Mouse (Mus musculus): ENCODE data around the gene Ccdc153. TPM values are rescaled to one million over a fixed set of nuclear protein-coding genes. Genes with fewer than 3 reads are reported as not detected.

Gene Ccdc153
- polyA plus RNA-seq, 1 experiment from 2014 or later: 2.8 TPM

- Histone ChIP-seq H3K27me3 (no peaks in the 10 kb centered on the region), H3K4me3 (no peak overlapping the region), H3K9me3 (no peaks in the 10 kb centered on the region), H3K27ac (no peak overlapping the region), H3K36me3 (no peaks in the 10 kb centered on the region), H3K9ac (no peak overlapping the region), H3K4me1 (peaks cover 5% of the 10 kb centered on the region; the same call in 1 of the 2 replicates), H3K4me2 (no peak overlapping the region)
- ATAC-seq (ENCODE audit: borderline replicate concordance, extremely low read depth, low FRiP score, low TSS enrichment): no peak
- WGBS: 78% methylated on average over 6 of the region's 6 CpGs
Observed at GRCm38 (mm10) chr9:44225993-44226392, 14.5 kb upstream of the Ccdc153 start.

- peak overlapping the region; percentile 60; the same call in 1 of the 2 replicates for H3K4me2 ChIP-seq
- H3K36me3 ChIP-seq: no peaks in the 10 kb centered on the region
- H3K27ac ChIP-seq: no peak overlapping the region
- H3K4me3 ChIP-seq: peak overlapping the region; percentile 98; the same call in 1 of the 2 replicates
- no peak for ATAC-seq (ENCODE audit: borderline replicate concordance, extremely low read depth, low FRiP score, low TSS enrichment)
- no peak overlapping the region for H3K9ac ChIP-seq
- H3K4me1 ChIP-seq: peaks cover 18% of the 10 kb centered on the region
- H3K9me3 ChIP-seq: no peaks in the 10 kb centered on the region
- H3K27me3 ChIP-seq: no peaks in the 10 kb centered on the region
Observed at GRCm38 (mm10) chr9:44231609-44232008, 8.9 kb upstream of the Ccdc153 start.

- 1% methylated on average over 39 of the region's 40 CpGs for WGBS
- Histone ChIP-seq H3K4me1 (peaks cover 18% of the 10 kb centered on the region), H3K27ac (peak overlapping the region; percentile 91), H3K4me2 (peak overlapping the region; percentile 60), H3K4me3 (peak overlapping the region; percentile 98), H3K9me3 (no peaks in the 10 kb centered on the region), H3K9ac (peak overlapping the region; percentile 94), H3K36me3 (no peaks in the 10 kb centered on the region), H3K27me3 (no peaks in the 10 kb centered on the region)
- ATAC-seq (ENCODE audit: borderline replicate concordance, extremely low read depth, low FRiP score, low TSS enrichment): peak; percentile 74; the same call in 1 of the 2 replicates
Observed at GRCm38 (mm10) chr9:44233021-44233801, 7.3 kb upstream of the Ccdc153 start.

GRCm38 (mm10) chr9:44233802-44234478, 6.5 kb upstream of the Ccdc153 start, which contains the start of gene Cbl:
Gene Cbl, minus strand, starts transcription at chr9:44234049.
- H3K4me1 ChIP-seq: peaks cover 18% of the 10 kb centered on the region
- 1% methylated on average over 66 of the region's 76 CpGs for WGBS
- H3K36me3 ChIP-seq: no peaks in the 10 kb centered on the region
- no peaks in the 10 kb centered on the region for H3K9me3 ChIP-seq
- peak; percentile 91 for ATAC-seq (ENCODE audit: borderline replicate concordance, extremely low read depth, low FRiP score, low TSS enrichment)
- no peaks in the 10 kb centered on the region for H3K27me3 ChIP-seq
- H3K9ac ChIP-seq: peak within 1 kb of the TSS; percentile 94
- peak within 1 kb of the TSS; percentile 60 for H3K4me2 ChIP-seq
- peak within 1 kb of the TSS; percentile 98 for H3K4me3 ChIP-seq
- H3K27ac ChIP-seq: peak within 1 kb of the TSS; percentile 91

GRCm38 (mm10) chr9:44234479-44235427, 5.7 kb upstream of the Ccdc153 start:
- Histone ChIP-seq H3K27me3 (no peaks in the 10 kb centered on the region), H3K9ac (no peak overlapping the region), H3K9me3 (no peaks in the 10 kb centered on the region), H3K4me2 (peak overlapping the region; percentile 51), H3K36me3 (no peaks in the 10 kb centered on the region), H3K4me3 (peak overlapping the region; percentile 98), H3K4me1 (peaks cover 13% of the 10 kb centered on the region), H3K27ac (peak overlapping the region; percentile 91)
- no peak for ATAC-seq (ENCODE audit: borderline replicate concordance, extremely low read depth, low FRiP score, low TSS enrichment)
- 20% methylated on average over 19 of the region's 19 CpGs for WGBS

- 61% methylated on average over 4 of the region's 4 CpGs for WGBS
- peaks cover 13% of the 10 kb centered on the region for H3K4me1 ChIP-seq
- H3K9me3 ChIP-seq: no peaks in the 10 kb centered on the region
- H3K27ac ChIP-seq: no peak overlapping the region
- ATAC-seq (ENCODE audit: borderline replicate concordance, extremely low read depth, low FRiP score, low TSS enrichment): no peak
- H3K9ac ChIP-seq: no peak overlapping the region
- H3K4me2 ChIP-seq: no peak overlapping the region
- 0 out of 2 replicates have a peak, but pooled peaks cover 5% of the 10 kb centered on the region for H3K27me3 ChIP-seq
- H3K4me3 ChIP-seq: no peak overlapping the region
- no peaks in the 10 kb centered on the region for H3K36me3 ChIP-seq
Observed at GRCm38 (mm10) chr9:44236601-44237000, 3.9 kb upstream of the Ccdc153 start.

GRCm38 (mm10) chr9:44237128-44237527, 3.3 kb upstream of the Ccdc153 start:
- Histone ChIP-seq H3K9ac (no peak overlapping the region), H3K36me3 (no peaks in the 10 kb centered on the region), H3K4me3 (no peak overlapping the region), H3K4me2 (no peak overlapping the region), H3K27me3 (0 out of 2 replicates have a peak, but pooled peaks cover 5% of the 10 kb centered on the region), H3K27ac (no peak overlapping the region), H3K4me1 (peaks cover 8% of the 10 kb centered on the region), H3K9me3 (no peaks in the 10 kb centered on the region)
- WGBS: 66% methylated on average over 4 of the region's 4 CpGs
- no peak for ATAC-seq (ENCODE audit: borderline replicate concordance, extremely low read depth, low FRiP score, low TSS enrichment)

GRCm38 (mm10) chr9:44238501-44239190, 1.8 kb upstream of the Ccdc153 start:
- WGBS: 72% methylated on average over 17 of the region's 17 CpGs
- Histone ChIP-seq H3K4me2 (no peak overlapping the region), H3K9me3 (no peaks in the 10 kb centered on the region), H3K27me3 (0 out of 2 replicates have a peak, but pooled peaks cover 5% of the 10 kb centered on the region), H3K27ac (no peak overlapping the region), H3K4me3 (no peak overlapping the region), H3K36me3 (no peaks in the 10 kb centered on the region), H3K4me1 (no peaks in the 10 kb centered on the region), H3K9ac (no peak overlapping the region)
- ATAC-seq (ENCODE audit: borderline replicate concordance, extremely low read depth, low FRiP score, low TSS enrichment): no peak

GRCm38 (mm10) chr9:44239447-44239846, 1.0 kb upstream of the Ccdc153 start:
- Histone ChIP-seq H3K9me3 (no peaks in the 10 kb centered on the region), H3K27me3 (0 out of 2 replicates have a peak, but pooled peaks cover 5% of the 10 kb centered on the region), H3K4me1 (no peaks in the 10 kb centered on the region), H3K4me2 (no peak overlapping the region), H3K4me3 (no peak overlapping the region), H3K36me3 (no peaks in the 10 kb centered on the region), H3K9ac (no peak overlapping the region), H3K27ac (no peak overlapping the region)
- ATAC-seq (ENCODE audit: borderline replicate concordance, extremely low read depth, low FRiP score, low TSS enrichment): no peak
- 10% methylated on average over 5 of the region's 5 CpGs for WGBS

- no peaks in the 10 kb centered on the region for H3K4me1 ChIP-seq
- no peak overlapping the region for H3K4me2 ChIP-seq
- WGBS: 53% methylated on average over 5 of the region's 5 CpGs
- no peak overlapping the region for H3K4me3 ChIP-seq
- no peak for ATAC-seq (ENCODE audit: borderline replicate concordance, extremely low read depth, low FRiP score, low TSS enrichment)
- no peaks in the 10 kb centered on the region for H3K9me3 ChIP-seq
- H3K36me3 ChIP-seq: no peaks in the 10 kb centered on the region
- H3K27ac ChIP-seq: no peak overlapping the region
- 0 out of 2 replicates have a peak, but pooled peaks cover 5% of the 10 kb centered on the region for H3K27me3 ChIP-seq
- no peak overlapping the region for H3K9ac ChIP-seq
Observed at GRCm38 (mm10) chr9:44240911-44241310, 435 bp downstream of the Ccdc153 start.

- no peak for ATAC-seq (ENCODE audit: borderline replicate concordance, extremely low read depth, low FRiP score, low TSS enrichment)
Observed at GRCm38 (mm10) chr9:44241418-44241817, 942 bp downstream of the Ccdc153 start.

More at GRCm38 (mm10) chr9:44241418-44241817, 942 bp downstream of the Ccdc153 start:
- WGBS: 54% methylated on average over 9 of the region's 9 CpGs
- Histone ChIP-seq H3K9ac (no peak overlapping the region), H3K36me3 (no peaks in the 10 kb centered on the region), H3K27ac (no peak overlapping the region), H3K4me3 (no peak overlapping the region), H3K9me3 (no peaks in the 10 kb centered on the region), H3K27me3 (0 out of 2 replicates have a peak, but pooled peaks cover 5% of the 10 kb centered on the region), H3K4me2 (no peak overlapping the region), H3K4me1 (no peaks in the 10 kb centered on the region)
